Mouse (Mus musculus) layer of hippocampus, adult 18-20 months (tissue): ENCODE results near the gene Myf5. TPM values are rescaled to one million over a fixed set of nuclear protein-coding genes. Genes with fewer than 3 reads are reported as not detected.

Source experiments
- DNase-seq, 2 experiments: peaks; one replicate each; pipeline ENCODE4 v3.0.0; 2022; ENCODE audit warnings: low spot score in 2 of 2
- long read RNA-seq: library from polyadenylated mRNA; stranded (forward); transcript quantifications from one replicate; pipeline ENCODE4 v2.0.0, GENCODE M21; 2021
- total RNA-seq, 2 experiments: library from RNA; stranded (reverse); gene quantifications; 2 replicates each; pipeline ENCODE4 v1.2.3; 2021

The Myf5 gene
- not detected for total RNA-seq
- long read RNA-seq = 0 reads

DNA sequence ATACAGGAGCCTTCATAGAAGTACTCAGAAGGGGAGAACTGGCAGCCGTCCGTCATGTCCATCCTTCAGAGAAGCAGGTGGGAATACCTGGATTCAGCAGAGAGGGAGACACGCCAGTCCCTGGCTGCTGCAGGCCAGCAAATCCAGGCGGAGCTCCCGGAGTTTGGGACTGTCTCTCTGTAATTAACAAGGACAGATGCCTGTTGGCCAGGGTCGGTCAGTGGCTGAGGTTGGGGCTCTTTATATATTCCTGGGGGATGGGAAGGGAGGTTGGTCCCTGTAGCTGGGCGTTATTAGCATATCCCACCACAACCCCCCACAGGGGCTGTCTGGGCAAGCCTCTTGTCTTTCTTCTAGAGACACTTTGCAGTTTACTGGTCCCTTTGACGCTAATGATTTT is at the start of gene Myf5:
TSS of gene Myf5 (minus strand) at position 265 of the 400 bp plus-strand sequence.
- DNase-seq = no peak

DNA sequence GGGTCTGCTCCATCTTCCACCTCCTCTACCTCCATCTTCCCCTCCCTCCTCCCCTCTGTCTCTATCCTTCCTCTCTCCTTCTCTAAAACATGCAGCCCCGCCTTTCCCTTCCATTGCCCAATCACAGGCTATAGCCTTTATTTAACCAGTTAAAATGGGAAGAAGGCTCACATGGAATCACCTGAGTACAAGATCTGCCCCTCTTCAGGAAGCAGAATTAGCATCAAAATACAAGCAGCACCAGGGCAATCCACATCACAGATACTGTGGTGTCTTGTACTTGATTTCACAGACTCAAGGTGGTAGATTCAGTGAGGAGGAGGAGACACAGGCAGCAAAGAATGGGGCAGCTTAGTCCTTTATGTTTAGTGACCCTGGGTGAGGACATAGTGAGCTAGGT is 42.8 kb upstream of the Myf5 start:
- DNase-seq = no peak

DNA sequence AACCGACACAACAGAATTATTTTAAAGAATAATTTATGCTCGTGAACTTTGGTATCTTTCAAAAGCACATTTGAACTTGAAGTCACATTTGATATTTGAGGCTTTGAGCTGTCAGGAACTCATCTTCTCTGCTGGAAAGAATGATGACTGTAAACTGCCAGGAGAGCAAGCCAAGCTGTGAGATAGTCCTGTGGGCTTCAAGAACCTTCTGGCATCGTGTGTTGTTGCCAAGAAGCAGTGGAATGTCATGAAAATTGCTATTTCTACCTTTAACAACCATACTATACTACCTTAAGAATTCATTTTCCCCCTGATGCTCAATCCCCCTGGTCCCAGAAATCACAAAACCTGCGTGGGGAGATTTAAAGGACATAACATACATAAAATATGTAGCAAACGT is 33.3 kb upstream of the Myf5 start:
- no peak for DNase-seq

GRCm38 (mm10) chr10:107516641-107517040 is 30.7 kb upstream of the Myf5 start:
- no peak for DNase-seq

GRCm38 (mm10) chr10:107514735-107515134 is 28.8 kb upstream of the Myf5 start:
- DNase-seq = no peak

GRCm38 (mm10) chr10:107506397-107506796 is 20.5 kb upstream of the Myf5 start:
- no peak for DNase-seq

DNA sequence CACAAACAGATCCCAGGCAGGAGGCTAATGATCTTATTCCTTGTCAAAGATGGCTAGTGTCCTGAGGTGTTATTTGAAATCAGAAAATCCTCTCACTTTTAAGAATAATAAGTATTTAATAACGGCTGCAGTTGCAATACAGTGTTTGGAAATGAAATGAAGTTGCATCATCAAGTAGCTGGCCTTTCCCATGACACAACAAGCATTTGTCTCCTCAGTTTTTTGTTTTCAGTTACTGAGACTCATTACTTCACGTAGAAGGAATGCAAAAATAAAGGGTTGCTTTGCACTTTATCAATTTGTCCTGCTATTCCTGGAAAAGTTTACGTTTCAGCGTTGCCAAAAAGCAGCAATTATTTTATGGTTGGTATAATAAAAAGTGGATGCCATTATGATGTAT is 17.5 kb upstream of the Myf5 start:
- no peak for DNase-seq

DNA sequence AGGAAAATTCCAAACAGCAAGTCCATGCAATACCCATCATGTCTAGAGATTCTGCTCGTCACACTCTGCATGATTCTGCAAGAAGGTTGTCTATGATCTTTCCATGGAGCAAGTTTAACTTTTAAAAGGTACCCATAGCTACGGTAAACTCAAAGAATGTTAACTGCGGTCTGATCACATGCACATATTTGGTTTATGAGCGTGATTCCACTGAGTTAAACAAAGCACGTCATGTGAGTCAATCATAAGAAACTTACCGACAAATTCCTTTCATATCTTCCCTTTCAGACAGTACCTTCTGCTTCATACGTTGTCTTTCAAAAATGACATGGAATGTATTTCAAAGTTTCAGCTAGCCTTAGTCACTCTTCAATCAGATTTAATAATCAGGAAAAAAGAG is 16.3 kb upstream of the Myf5 start:
- DNase-seq = no peak

DNA sequence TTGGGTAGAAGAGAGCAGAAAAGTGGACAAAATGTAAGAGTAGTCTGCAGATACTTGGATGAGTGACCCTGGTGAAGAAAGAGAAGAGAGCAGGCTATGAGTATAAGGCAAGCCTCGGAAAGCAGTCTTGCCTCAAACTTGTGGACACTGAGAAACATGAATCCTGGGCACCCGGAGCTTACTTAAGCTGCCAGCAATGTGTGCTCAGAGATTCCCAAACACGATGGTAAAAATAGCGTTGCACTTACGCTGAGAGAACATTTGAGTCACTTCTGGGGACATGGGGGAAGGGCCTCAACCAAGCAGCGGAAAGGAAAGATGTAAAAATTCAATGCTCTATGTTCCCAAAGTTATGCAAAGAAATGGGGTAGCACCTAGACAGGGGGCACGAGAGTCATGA is 13.7 kb upstream of the Myf5 start:
- DNase-seq = peak in 1 of 2 experiments; percentile 48

- no peak for DNase-seq
Measured at GRCm38 (mm10) chr10:107496402-107496801, 10.5 kb upstream of the Myf5 start.

DNA sequence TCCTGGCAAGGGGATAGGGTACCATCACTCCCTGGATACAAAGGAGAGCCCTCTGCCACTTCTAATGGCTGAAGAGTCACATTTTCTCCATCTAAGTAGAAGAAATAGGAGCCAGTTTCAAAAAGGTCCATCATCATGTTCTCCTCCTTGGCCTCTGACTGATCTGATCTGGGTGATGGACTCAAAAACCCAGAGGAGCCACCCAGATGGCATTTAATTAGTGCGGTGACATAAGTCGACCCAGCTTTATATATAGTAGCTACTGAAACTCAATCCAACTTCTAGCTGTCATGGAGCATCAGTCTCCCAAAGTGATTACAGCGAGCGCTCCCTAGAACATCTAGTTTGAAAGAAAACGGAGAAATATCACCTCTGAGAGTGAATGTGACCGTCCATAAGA is 8.6 kb upstream of the Myf5 start, which contains the start of gene Myf6:
TSS of gene Myf6 (minus strand) at position 170 of the 400 bp plus-strand sequence.
- DNase-seq = no peak

DNA sequence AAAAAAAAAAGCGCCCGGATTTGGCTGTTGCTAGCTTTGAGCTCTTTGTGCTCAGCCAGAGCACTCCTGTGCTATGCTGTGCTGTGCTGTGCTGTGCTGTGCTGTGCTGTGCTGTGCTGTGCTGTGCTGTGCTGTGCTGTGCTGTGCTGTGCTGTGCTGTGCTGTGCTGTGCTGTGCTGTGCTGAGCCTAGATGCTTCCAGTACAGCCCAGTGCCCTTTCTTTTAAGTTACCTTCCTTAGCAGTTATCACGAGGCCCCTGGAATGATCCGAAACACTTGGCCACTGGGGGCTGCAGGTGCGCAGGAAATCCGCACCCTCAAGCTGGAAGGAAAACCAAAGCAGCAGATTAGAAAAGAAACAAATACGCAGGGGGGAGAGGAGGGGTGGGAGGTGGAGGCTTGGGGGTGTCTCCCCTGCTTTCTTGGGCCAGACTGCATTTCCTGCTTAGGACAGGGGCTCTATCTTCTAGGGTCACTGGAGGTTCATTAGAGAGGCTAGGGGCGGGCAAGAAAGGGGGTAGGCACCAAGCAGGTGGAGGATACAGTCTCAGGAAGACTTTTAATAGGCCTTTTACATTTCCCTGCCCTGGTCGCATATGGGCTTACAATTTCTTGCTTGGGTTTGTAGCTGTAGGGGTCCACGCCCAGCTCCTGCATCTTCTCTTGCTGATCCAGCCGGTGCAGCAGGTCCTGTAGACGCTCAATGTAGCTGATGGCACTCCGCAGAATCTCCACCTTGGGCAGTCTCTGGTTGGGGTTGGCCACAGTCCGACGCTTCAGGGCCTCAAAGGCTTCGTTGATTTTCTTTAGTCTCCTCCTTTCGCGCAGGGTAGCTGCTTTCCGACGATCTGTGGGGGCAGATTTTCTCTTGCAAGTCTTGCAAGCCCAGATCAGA is 7.9 kb upstream of the Myf5 start:
- no peak for DNase-seq

GRCm38 (mm10) chr10:107492867-107493579 is 7.1 kb upstream of the Myf5 start:
- no peak for DNase-seq

DNA sequence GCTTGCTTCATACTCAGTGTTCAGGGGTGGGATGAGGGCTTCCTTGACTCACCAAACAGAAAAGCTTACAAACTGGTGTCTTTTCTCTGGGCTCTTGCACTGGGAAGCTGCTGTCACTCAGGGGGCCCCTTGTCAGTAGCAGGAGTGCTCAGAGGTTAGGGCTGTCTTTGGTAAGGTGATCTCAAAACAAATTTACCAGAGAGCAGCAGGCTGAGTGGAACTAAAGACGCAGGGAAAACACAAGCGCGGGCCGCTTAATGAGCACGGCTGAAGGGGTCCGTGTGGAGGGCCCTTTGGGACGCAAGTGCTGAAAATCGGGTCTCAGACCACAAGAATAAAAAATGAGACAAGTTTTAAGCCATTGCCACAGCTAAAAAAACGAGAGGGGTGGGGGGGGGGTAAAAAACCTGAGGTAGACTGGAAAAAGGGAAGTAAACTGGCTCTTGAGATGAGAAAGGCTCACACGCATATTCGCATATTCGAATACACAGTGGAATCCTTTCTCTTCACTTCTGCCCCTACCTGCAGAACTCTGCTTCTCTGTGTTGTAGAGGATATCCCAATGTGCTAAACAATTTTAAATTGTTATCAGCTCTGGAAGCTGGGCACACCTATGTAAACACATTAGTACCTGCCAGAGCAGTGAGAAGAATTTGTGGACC is 2.9 kb upstream of the Myf5 start:
- no peak for DNase-seq

DNA sequence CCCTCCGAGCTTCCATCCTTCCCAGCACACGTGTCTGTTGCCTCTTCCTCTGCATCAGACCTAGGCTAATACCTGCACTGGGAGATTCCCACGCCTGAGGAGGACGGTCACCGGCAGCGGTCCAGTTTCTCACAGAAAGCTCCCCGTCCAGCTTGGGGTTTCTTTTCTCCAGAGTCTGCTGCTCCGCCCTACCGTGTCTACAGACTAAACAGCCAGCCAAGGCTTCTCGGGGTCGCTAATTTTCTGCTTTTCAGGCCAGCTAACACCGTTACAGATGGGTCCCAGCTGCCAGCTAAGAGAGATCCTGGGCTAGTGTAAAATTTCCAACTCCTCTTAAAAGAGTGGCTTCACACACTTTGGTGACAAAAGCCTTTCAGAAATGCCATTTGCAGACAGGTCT is 836 bp upstream of the Myf5 start:
- DNase-seq = no peak

GRCm38 (mm10) chr10:107484050-107484449 is 1.9 kb downstream of the Myf5 start:
- no peak for DNase-seq

- DNase-seq = peak in 1 of 2 experiments; percentile 9
Measured at GRCm38 (mm10) chr10:107473497-107473896, 12.4 kb downstream of the Myf5 start.

DNA sequence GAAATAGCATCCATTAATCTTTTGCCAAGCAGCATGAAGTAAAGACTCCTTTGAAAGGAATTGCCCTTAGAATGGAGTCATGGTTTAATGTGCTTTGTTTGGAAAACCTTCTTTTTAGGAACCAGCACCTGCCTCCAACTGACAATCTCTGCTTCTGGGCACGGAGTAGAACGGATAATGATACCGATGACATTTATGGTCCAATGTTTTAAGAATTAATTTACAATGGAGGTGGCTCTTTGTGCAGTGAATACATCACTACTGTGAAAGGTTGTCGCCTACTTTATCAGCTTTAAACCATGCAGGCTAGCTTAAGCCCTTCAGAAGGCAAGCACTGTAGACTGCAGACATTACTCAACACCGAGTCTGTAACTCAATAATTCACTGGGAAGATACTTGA is 14.2 kb downstream of the Myf5 start:
- DNase-seq = no peak

DNA sequence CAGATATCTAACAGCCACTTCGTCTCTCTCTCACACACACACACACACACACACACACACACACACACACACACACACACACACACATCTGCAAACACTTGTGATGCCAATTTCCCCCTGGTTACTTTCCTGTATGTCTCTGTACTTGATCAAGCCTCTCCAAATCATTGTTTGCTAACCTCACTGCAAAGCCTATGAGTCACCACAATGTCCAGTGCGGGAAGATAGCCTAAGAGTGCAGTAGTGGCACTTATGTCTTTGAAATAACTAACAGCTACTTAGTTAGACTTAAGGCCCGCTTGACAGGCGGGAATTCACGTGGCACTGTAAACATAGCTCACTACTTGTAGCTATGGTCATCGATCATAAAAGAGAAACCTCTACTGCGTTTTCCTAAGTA is 18.1 kb downstream of the Myf5 start:
- no peak for DNase-seq

- DNase-seq = no peak
Measured at GRCm38 (mm10) chr10:107449496-107450330, 36.2 kb downstream of the Myf5 start.

DNA sequence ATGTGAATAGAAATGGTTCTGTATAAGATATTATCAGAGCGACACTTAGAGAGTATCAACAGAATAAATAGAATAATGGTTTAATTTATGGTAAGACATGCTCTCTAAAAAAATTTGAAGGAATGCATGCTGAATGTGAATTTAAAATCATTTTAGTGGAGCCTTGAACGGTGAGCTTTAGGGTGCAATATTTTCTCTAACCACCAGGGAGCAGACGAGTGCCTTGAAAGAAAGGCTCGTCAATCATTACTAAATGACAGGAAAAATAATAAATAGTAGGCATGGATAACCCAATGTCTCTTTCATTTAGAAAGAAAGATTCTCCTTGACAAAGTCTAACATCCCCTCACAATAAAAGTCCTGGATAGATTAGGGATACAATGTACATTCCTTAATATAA is 43.2 kb downstream of the Myf5 start:
- DNase-seq = peak; percentile 7 to 72
